Mouse (Mus musculus): ENCODE measurements at regions not wholly inside any gene's neighbourhood (a gene's known extent, or its start where the extent isn't known, plus 50 kb on each side); places are given as distances from the start of the nearest gene placed in this dataset.
A peak's percentile ranks its signal among the peaks of the same experiment; 100 is the strongest.

DNA sequence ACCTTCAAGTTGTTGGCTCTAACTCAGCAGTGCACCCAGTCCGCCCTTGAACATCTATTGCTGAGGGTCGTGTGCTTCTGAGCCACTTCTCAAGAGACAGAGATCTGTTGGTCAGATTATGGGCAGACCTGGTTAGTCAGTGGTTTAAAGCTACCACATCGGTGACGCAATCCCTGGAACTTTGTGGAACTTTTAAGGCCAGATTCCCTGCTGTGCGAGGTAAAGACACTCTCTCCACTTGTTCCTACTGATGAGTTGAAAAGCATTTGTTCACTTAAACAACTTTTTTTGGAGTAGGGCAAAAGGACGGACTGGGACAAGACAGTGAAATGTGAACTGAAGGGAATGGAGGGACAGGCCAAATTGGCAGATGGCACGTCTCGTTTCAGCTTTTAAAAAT lies 61.9 kb upstream of the Dab2 start:
- H3K79me2 ChIP-seq (replicated peaks; ENCODE audit: control insufficient read depth, extremely low read depth, insufficient read depth, poor library complexity, severe bottlenecking) = no peaks in the 10 kb centered on the region
- DNase-seq (ENCODE audit: extremely low read depth) = no peak
- in situ Hi-C loops (cut with MboI; ENCODE audit: low pct_ligation_motif_present, low pct_unique_long_range_greater_than_20kb, low sequenced_read_pairs) = loop anchor here (25.0 kb wide), 2 partner anchors 200 to 375 kb away; partner anchors contain the start of gene C9
- no peak overlapping the region for H3K27ac ChIP-seq (ENCODE audit: insufficient read depth, low read depth)
- no peak overlapping the region for H3K9ac ChIP-seq (ENCODE audit: insufficient read depth, low read depth)
- no peaks in the 10 kb centered on the region for H3K36me3 ChIP-seq (replicated peaks in 1 of 2; ENCODE audit: control insufficient read depth in 1 of 2, insufficient read depth in 1 of 2, low read length in 1 of 2)
- dilution Hi-C loops (cut with MboI; ENCODE audit: extremely low pct_ligation_motif_present, extremely low pct_unique_long_range_greater_than_20kb, low sequenced_read_pairs) = no loop called here
- no peak overlapping the region for H3K4me2 ChIP-seq (ENCODE audit: insufficient read depth, low read depth, poor library complexity, severe bottlenecking)
- no peak overlapping the region for H3K4me3 ChIP-seq (replicated peaks in 1 of 3; ENCODE audit: low read depth in 2 of 3, low read length in 2 of 3, poor library complexity in 1 of 3)
- TF ChIP-seq JUND (conservative IDR thresholded peaks at IDR 0.05; ENCODE audit: low read depth, low read length) = no peak
- no peak for TF ChIP-seq E2F4 (IDR thresholded peaks at IDR 0.05; ENCODE audit: insufficient replicate concordance, low read depth, low read length)
- TF ChIP-seq MYC (IDR thresholded peaks at IDR 0.05; ENCODE audit: low read depth, low read length) = no peak
- TF ChIP-seq POLR2A (IDR thresholded peaks at IDR 0.05; ENCODE audit: low read depth, low read length) = no peak
- TF ChIP-seq USF1 (IDR thresholded peaks at IDR 0.05; ENCODE audit: low read depth, low read length) = no peak
- no peak for TF ChIP-seq ETS1 (conservative IDR thresholded peaks at IDR 0.05; ENCODE audit: low read depth, low read length)
- TF ChIP-seq CHD2 (IDR thresholded peaks at IDR 0.05; ENCODE audit: low read length) = no peak
- no peak for TF ChIP-seq SMC3 (IDR thresholded peaks at IDR 0.05; ENCODE audit: low read depth, low read length)
- no peak for TF ChIP-seq EP300 (IDR thresholded peaks at IDR 0.05; ENCODE audit: low read length)
- no peak for TF ChIP-seq GABPA (IDR thresholded peaks at IDR 0.05; ENCODE audit: insufficient replicate concordance, low read depth, low read length)
- no peak for TF ChIP-seq MXI1 (IDR thresholded peaks at IDR 0.05; ENCODE audit: low read depth, low read length)
- no peak for TF ChIP-seq NELFE (IDR thresholded peaks at IDR 0.05; ENCODE audit: low read depth, low read length)
- TF ChIP-seq IRF4 (IDR thresholded peaks at IDR 0.05; ENCODE audit: low read depth, low read length) = no peak
- TF ChIP-seq HCFC1 (IDR thresholded peaks at IDR 0.05; ENCODE audit: low read depth, low read length) = no peak
- H3K4me1 ChIP-seq (ENCODE audit: control insufficient read depth in 1 of 2, insufficient read depth in 2 of 2) = no peaks in the 10 kb centered on the region
- H3K9me3 ChIP-seq (replicated peaks; ENCODE audit: low read length) = no peaks in the 10 kb centered on the region
- no peaks in the 10 kb centered on the region for H3K27me3 ChIP-seq (replicated peaks)

DNA sequence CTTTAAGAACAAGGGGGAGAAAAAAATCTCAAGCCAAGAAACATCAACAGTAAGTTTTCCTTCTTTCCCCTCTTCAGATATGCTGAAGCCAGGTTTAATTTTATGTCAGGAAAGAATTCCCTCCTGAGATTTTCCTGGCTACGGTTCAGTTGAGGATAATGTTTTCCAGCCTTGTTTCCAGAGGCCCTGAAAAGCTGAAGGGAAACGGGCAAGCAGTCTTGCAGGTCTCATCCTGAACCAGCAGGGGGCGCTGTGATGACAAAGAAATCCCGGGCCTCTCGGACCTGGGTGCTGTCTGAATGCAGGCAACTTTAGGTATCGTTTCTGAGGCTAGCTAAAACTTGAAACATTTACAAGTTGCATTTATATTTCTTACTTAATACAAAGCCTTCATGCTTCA lies 61.5 kb upstream of the Dab2 start:
- TF ChIP-seq SIN3A (IDR thresholded peaks at IDR 0.05; ENCODE audit: low read length) = no peak
- no peak for TF ChIP-seq TBP (conservative IDR thresholded peaks at IDR 0.05; ENCODE audit: low read depth, low read length)
- no peak for TF ChIP-seq KAT2A (IDR thresholded peaks at IDR 0.05; ENCODE audit: insufficient replicate concordance, low read length)
- no peak for TF ChIP-seq JUND (conservative IDR thresholded peaks at IDR 0.05; ENCODE audit: low read depth, low read length)
- no peak for TF ChIP-seq USF1 (IDR thresholded peaks at IDR 0.05; ENCODE audit: low read depth, low read length)
- TF ChIP-seq EP300 (IDR thresholded peaks at IDR 0.05; ENCODE audit: low read length) = no peak
- TF ChIP-seq CTCF (conservative IDR thresholded peaks at IDR 0.05 in 1 of 2, IDR thresholded peaks at IDR 0.05 in 1 of 2; ENCODE audit: low read depth in 2 of 2, low read length in 2 of 2) = peak; percentile 64 to 86
- TF ChIP-seq ZC3H11A (IDR thresholded peaks at IDR 0.05; ENCODE audit: low read depth, low read length) = peak; percentile 55
- TF ChIP-seq MXI1 (IDR thresholded peaks at IDR 0.05; ENCODE audit: low read depth, low read length) = no peak
- TF ChIP-seq POLR2AphosphoS2 (IDR thresholded peaks at IDR 0.05; ENCODE audit: low read depth, low read length) = no peak
- no peak for TF ChIP-seq POLR2A (IDR thresholded peaks at IDR 0.05; ENCODE audit: low read depth, low read length)
- TF ChIP-seq ZMIZ1 (IDR thresholded peaks at IDR 0.05; ENCODE audit: low read depth, low read length) = no peak
- TF ChIP-seq CHD2 (IDR thresholded peaks at IDR 0.05; ENCODE audit: low read length) = no peak
- TF ChIP-seq MYC (IDR thresholded peaks at IDR 0.05; ENCODE audit: low read depth, low read length) = no peak
- TF ChIP-seq MEF2A (IDR thresholded peaks at IDR 0.05; ENCODE audit: borderline replicate concordance, low read depth, low read length) = no peak
- TF ChIP-seq RCOR1 (conservative IDR thresholded peaks at IDR 0.05; ENCODE audit: low read depth, low read length) = no peak
- TF ChIP-seq MAX (IDR thresholded peaks at IDR 0.05; ENCODE audit: low read length) = no peak
- TF ChIP-seq MAFK (IDR thresholded peaks at IDR 0.05; ENCODE audit: insufficient replicate concordance, low read length) = no peak
- no peak for TF ChIP-seq MAZ (IDR thresholded peaks at IDR 0.05; ENCODE audit: low read depth, low read length)
- TF ChIP-seq SMC3 (IDR thresholded peaks at IDR 0.05; ENCODE audit: low read depth, low read length) = peak; percentile 93
- TF ChIP-seq RAD21 (IDR thresholded peaks at IDR 0.05; ENCODE audit: low read depth, low read length) = peak; percentile 79
- no peak for TF ChIP-seq ZKSCAN1 (IDR thresholded peaks at IDR 0.05; ENCODE audit: borderline replicate concordance, low read depth, low read length)
- no peaks in the 10 kb centered on the region for H3K79me2 ChIP-seq (replicated peaks; ENCODE audit: control insufficient read depth, extremely low read depth, insufficient read depth, poor library complexity, severe bottlenecking)
- dilution Hi-C loops (cut with MboI; ENCODE audit: extremely low pct_ligation_motif_present, extremely low pct_unique_long_range_greater_than_20kb, low sequenced_read_pairs) = no loop called here
- H3K27ac ChIP-seq (ENCODE audit: insufficient read depth, low read depth) = no peak overlapping the region
- no peak overlapping the region for H3K4me3 ChIP-seq (replicated peaks in 1 of 3; ENCODE audit: low read depth in 2 of 3, low read length in 2 of 3, poor library complexity in 1 of 3)
- peak; percentile 60 for DNase-seq (ENCODE audit: extremely low read depth)
- in situ Hi-C loops (cut with MboI; ENCODE audit: low pct_ligation_motif_present, low pct_unique_long_range_greater_than_20kb, low sequenced_read_pairs) = loop anchor here (25.0 kb wide), 2 partner anchors 199 to 374 kb away; partner anchors contain the start of gene C9
- no peak overlapping the region for H3K9ac ChIP-seq (ENCODE audit: insufficient read depth, low read depth)
- peak overlapping the region; percentile 50 for H3K4me2 ChIP-seq (ENCODE audit: insufficient read depth, low read depth, poor library complexity, severe bottlenecking)
- H3K27me3 ChIP-seq (replicated peaks) = no peaks in the 10 kb centered on the region
- H3K36me3 ChIP-seq (replicated peaks in 1 of 2; ENCODE audit: control insufficient read depth in 1 of 2, insufficient read depth in 1 of 2, low read length in 1 of 2) = no peaks in the 10 kb centered on the region
- H3K4me1 ChIP-seq (ENCODE audit: control insufficient read depth in 1 of 2, insufficient read depth in 2 of 2) = no peaks in the 10 kb centered on the region
- no peaks in the 10 kb centered on the region for H3K9me3 ChIP-seq (replicated peaks; ENCODE audit: low read length)
